Mouse (Mus musculus): ENCODE measurements around the gene Srgap2.

GRCm38 (mm10) chr1:131300750-131301149 is 226.4 kb downstream of the Srgap2 start:
- TF ChIP-seq POLR2A (IDR thresholded peaks at IDR 0.05; ENCODE audit: extremely low read depth, insufficient read depth, low read length) (no peak), CTCF (IDR thresholded peaks at IDR 0.05; ENCODE audit: low read depth, low read length) (no peak)
